ENCODE assay signal across 32 mouse cellular contexts in genomic region chr9:20762197-20762961, GRCm38 (mm10). TPM values are rescaled to one million over a fixed set of nuclear protein-coding genes. Genes with fewer than 3 reads are reported as not detected.
DNase-seq lines count a peak whose midpoint lies in the region; ATAC-seq and TF ChIP-seq lines count a peak whose summit lies in the region.
"Had no signal": no experiment of that assay in that cellular context is flagged by ENCODE, and none has a peak within 500 bp of the region (broad histone marks: within the 10 kb centered on the region; RNA-seq: fewer than 3 reads in every experiment).

No protein-coding gene starts in this region.

- no peaks in the 10 kb centered on the region for H3K36me3 ChIP-seq in megakaryocyte, embryonic 14.5 days (replicated peaks; ENCODE audit: low read length)
- H3K36me3 ChIP-seq in forebrain, embryonic 12.5 days (replicated peaks): no peaks in the 10 kb centered on the region
- H3K36me3 ChIP-seq in hindbrain, embryonic 16.5 days (ENCODE audit: control insufficient read depth, insufficient read depth, low read length): no peaks in the 10 kb centered on the region
- H3K36me3 ChIP-seq: heart, embryonic 15.5 days; intestine, embryonic 15.5 days; limb, embryonic 13.5 days; liver, embryonic 12.5 days; midbrain, embryonic 12.5 days had no signal

- no peak overlapping the region for H3K9ac ChIP-seq in forebrain, embryonic 12.5 days
- no peak overlapping the region for H3K9ac ChIP-seq in hindbrain, embryonic 16.5 days (ENCODE audit: low read depth, low read length)
- H3K9ac ChIP-seq: heart, embryonic 15.5 days; intestine, embryonic 15.5 days; limb, embryonic 13.5 days; liver, embryonic 12.5 days; midbrain, embryonic 12.5 days had no signal

- peak overlapping the region; percentile 46; the same call in 1 of the 2 replicates for H3K27ac ChIP-seq in forebrain, embryonic 12.5 days
- H3K27ac ChIP-seq in hindbrain, embryonic 16.5 days (ENCODE audit: low read depth, low read length): no peak overlapping the region
- H3K27ac ChIP-seq: heart, embryonic 15.5 days; intestine, embryonic 15.5 days; layer of hippocampus, adult 2 months; limb, embryonic 13.5 days; liver, embryonic 12.5 days; midbrain, embryonic 12.5 days had no signal

- H3K4me1 ChIP-seq in megakaryocyte, embryonic 14.5 days: peaks cover 66% of the 10 kb centered on the region
- H3K4me1 ChIP-seq in forebrain, embryonic 12.5 days: peaks cover 12% of the 10 kb centered on the region; the same call in 1 of the 2 replicates
- peaks cover 5% of the 10 kb centered on the region; the same call in 1 of the 2 replicates for H3K4me1 ChIP-seq in hindbrain, embryonic 16.5 days (ENCODE audit: control insufficient read depth, insufficient read depth, low read depth, low read length)
- H3K4me1 ChIP-seq: heart, embryonic 15.5 days; intestine, embryonic 15.5 days; limb, embryonic 13.5 days had no signal

- no peak overlapping the region for H3K4me2 ChIP-seq in forebrain, embryonic 12.5 days
- H3K4me2 ChIP-seq in hindbrain, embryonic 16.5 days (ENCODE audit: low read length): no peak overlapping the region
- H3K4me2 ChIP-seq: heart, embryonic 15.5 days; intestine, embryonic 15.5 days; limb, embryonic 13.5 days; liver, embryonic 12.5 days; midbrain, embryonic 12.5 days had no signal

- no peak for TF ChIP-seq CTCF in brain, embryonic 14.5 days (IDR thresholded peaks at IDR 0.05; ENCODE audit: borderline replicate concordance, extremely low read depth, insufficient read depth, insufficient read length)

- ATAC-seq in megakaryocyte, adult 5-6 weeks (ENCODE audit: poor library complexity, severe bottlenecking): no peak
- ATAC-seq in forebrain, embryonic 12.5 days (ENCODE audit: low FRiP score): peak; percentile 60; the same call in 1 of the 2 replicates
- ATAC-seq in hindbrain, embryonic 16.5 days: peak; percentile 66
- ATAC-seq: intestine, embryonic 15.5 days; liver, embryonic 12.5 days had no signal

- H3K27me3 ChIP-seq in megakaryocyte, embryonic 14.5 days (replicated peaks): peaks cover 60% of the 10 kb centered on the region
- H3K27me3 ChIP-seq in forebrain, embryonic 12.5 days: no peaks in the 10 kb centered on the region
- no peaks in the 10 kb centered on the region for H3K27me3 ChIP-seq in hindbrain, embryonic 16.5 days (replicated peaks; ENCODE audit: control insufficient read depth, insufficient read depth, low read length)
- H3K27me3 ChIP-seq: heart, embryonic 15.5 days; intestine, embryonic 15.5 days; limb, embryonic 13.5 days; midbrain, embryonic 12.5 days had no signal

- TF ChIP-seq POLR2A in brain, embryonic 14.5 days (IDR thresholded peaks at IDR 0.05; ENCODE audit: borderline replicate concordance, extremely low read depth, insufficient read depth, insufficient read length, poor library complexity, severe bottlenecking): no peak

- 38% methylated on average over 7 of the region's 7 CpGs for WGBS in forebrain, embryonic 12.5 days
- 42% methylated on average over 7 of the region's 7 CpGs for WGBS in hindbrain, embryonic 16.5 days

- intact Hi-C loops in left cerebral cortex, postnatal 25 days (cut with DNase I): loop anchor here (5.0 kb wide), 1 partner anchor 40 kb away; no protein-coding TSS in a partner anchor

- H3K9me3 ChIP-seq in megakaryocyte, embryonic 14.5 days: no peaks in the 10 kb centered on the region
- no peaks in the 10 kb centered on the region for H3K9me3 ChIP-seq in forebrain, embryonic 12.5 days
- H3K9me3 ChIP-seq in hindbrain, embryonic 16.5 days (ENCODE audit: control insufficient read depth, low read length): peaks cover 3% of the 10 kb centered on the region
- H3K9me3 ChIP-seq: heart, embryonic 15.5 days; intestine, embryonic 15.5 days; limb, embryonic 13.5 days; liver, embryonic 12.5 days; midbrain, embryonic 12.5 days had no signal

- DNase-seq in brain, embryonic 14.5 days (ENCODE audit: low read depth): peak; percentile 79
- DNase-seq in spleen, postnatal 10 days (ENCODE audit: low spot score in 2 of 2): no peak
- DNase-seq in embryo, embryonic 10 days (ENCODE audit: low spot score): no peak
- no peak for DNase-seq in left cerebral cortex, postnatal 25 days (ENCODE audit: low spot score in 2 of 2)
- DNase-seq: adrenal gland, postnatal 10 days; cerebellum, adult 9-11 months; kidney, adult 8-10 months; kidney, postnatal 14 days; layer of hippocampus, postnatal 36 days; lung, adult 18-20 months; lung, postnatal 10 days; right cerebral cortex, postnatal 25 days; spleen, adult 18-20 months; thymus, postnatal 14 days had no signal

- peak overlapping the region; percentile 34 for H3K4me3 ChIP-seq in megakaryocyte, embryonic 14.5 days (replicated peaks)
- H3K4me3 ChIP-seq in forebrain, embryonic 12.5 days (replicated peaks): no peak overlapping the region
- H3K4me3 ChIP-seq in hindbrain, embryonic 16.5 days (ENCODE audit: low read length): no peak overlapping the region
- H3K4me3 ChIP-seq: heart, embryonic 15.5 days; intestine, embryonic 15.5 days; layer of hippocampus, adult 2 months; limb, embryonic 13.5 days; liver, embryonic 12.5 days; midbrain, embryonic 12.5 days; myocyte had no signal

RNA-seq across cellular contexts. Expression of gene Olfm2, which starts 16.2 kb away (rescaled TPM):
- polyA plus RNA-seq in megakaryocyte, embryonic 14.5 days (2012; ENCODE audit: insufficient read depth, low replicate concordance): 0.16 TPM in 1 of 2 replicates, not detected in the other
- total RNA-seq in megakaryocyte, adult 5-6 weeks (2015): not detected in 2 replicates
- not detected in 2 replicates for total RNA-seq in megakaryocyte, adult 5-6 weeks (2017)
- polyA plus RNA-seq in brain, embryonic 14.5 days (2012; rRNA removed): 139 and 162 TPM in 2 replicates
- polyA plus RNA-seq in forebrain, embryonic 12.5 days (2016; fragmentation: Nextera tagmentation; extraction: Ambion mirVana): 35.2 and 36.4 TPM in 2 replicates
- polyA plus RNA-seq in hindbrain, embryonic 16.5 days (2015; fragmentation: Nextera tagmentation; extraction: Ambion mirVana): 250 and 269 TPM in 2 replicates
- total RNA-seq in left cerebral cortex, postnatal 25 days (2021): 100 to 1,000 TPM; 171 to 195 TPM

RNA-seq across cellular contexts. Expression of gene Col5a3, which starts 52.5 kb away (rescaled TPM):
- 0.02 TPM in 1 of 2 replicates, not detected in the other for polyA plus RNA-seq in megakaryocyte, embryonic 14.5 days (2012; ENCODE audit: insufficient read depth, low replicate concordance)
- 0.04 TPM in 1 of 2 replicates, not detected in the other for total RNA-seq in megakaryocyte, adult 5-6 weeks (2015)
- total RNA-seq in megakaryocyte, adult 5-6 weeks (2017): 0.11 TPM in 1 of 2 replicates, not detected in the other
- 0.85 and 1.2 TPM in 2 replicates for polyA plus RNA-seq in brain, embryonic 14.5 days (2012; rRNA removed)
- polyA plus RNA-seq in forebrain, embryonic 12.5 days (2016; fragmentation: Nextera tagmentation; extraction: Ambion mirVana): 0.29 and 0.55 TPM in 2 replicates
- polyA plus RNA-seq in hindbrain, embryonic 16.5 days (2015; fragmentation: Nextera tagmentation; extraction: Ambion mirVana): 1.1 and 1.2 TPM in 2 replicates
- total RNA-seq in left cerebral cortex, postnatal 25 days (2021): 1 to 10 TPM; 1.5 to 1.8 TPM

RNA-seq across cellular contexts. Expression of gene Rdh8, which starts 55.9 kb away (rescaled TPM):
- polyA plus RNA-seq in megakaryocyte, embryonic 14.5 days (2012; ENCODE audit: insufficient read depth, low replicate concordance): not detected in 2 replicates
- not detected in 2 replicates for total RNA-seq in megakaryocyte, adult 5-6 weeks (2015)
- not detected in 2 replicates for total RNA-seq in megakaryocyte, adult 5-6 weeks (2017)
- polyA plus RNA-seq in brain, embryonic 14.5 days (2012; rRNA removed): not detected in 2 replicates
- polyA plus RNA-seq in forebrain, embryonic 12.5 days (2016; fragmentation: Nextera tagmentation; extraction: Ambion mirVana): not detected in 2 replicates
- not detected in 2 replicates for polyA plus RNA-seq in hindbrain, embryonic 16.5 days (2015; fragmentation: Nextera tagmentation; extraction: Ambion mirVana)
- total RNA-seq in left cerebral cortex, postnatal 25 days (2021): not detected
- total RNA-seq: adrenal gland, postnatal 10 days; gastrocnemius, postnatal 4 days; heart, postnatal 36 days; layer of hippocampus, adult 2 months; layer of hippocampus, postnatal 36 days; left cerebral cortex, postnatal 14 days had no signal
- polyA plus RNA-seq: C2C12; cortical plate, adult 2 months; embryonic facial prominence, embryonic 11.5 days; heart, embryonic 15.5 days; intestine, embryonic 15.5 days; limb, embryonic 13.5 days; liver, embryonic 12.5 days; midbrain, embryonic 12.5 days; myocyte; testis, adult 2 months had no signal

Comparison
In these comparisons a context has a peak if more than half of its experiments do, and no peak if none do; other contexts are left out.
1. RNA of gene Olfm2, which starts 16.2 kb away (polyA plus RNA-seq): 250 to 269 TPM in hindbrain, embryonic 16.5 days, 139 to 162 TPM in brain, embryonic 14.5 days and 35.2 to 36.4 TPM in forebrain, embryonic 12.5 days; 0.16 TPM in megakaryocyte, embryonic 14.5 days; every median in the first group is over 10 times any median in the second.